In the genomic region with DNA sequence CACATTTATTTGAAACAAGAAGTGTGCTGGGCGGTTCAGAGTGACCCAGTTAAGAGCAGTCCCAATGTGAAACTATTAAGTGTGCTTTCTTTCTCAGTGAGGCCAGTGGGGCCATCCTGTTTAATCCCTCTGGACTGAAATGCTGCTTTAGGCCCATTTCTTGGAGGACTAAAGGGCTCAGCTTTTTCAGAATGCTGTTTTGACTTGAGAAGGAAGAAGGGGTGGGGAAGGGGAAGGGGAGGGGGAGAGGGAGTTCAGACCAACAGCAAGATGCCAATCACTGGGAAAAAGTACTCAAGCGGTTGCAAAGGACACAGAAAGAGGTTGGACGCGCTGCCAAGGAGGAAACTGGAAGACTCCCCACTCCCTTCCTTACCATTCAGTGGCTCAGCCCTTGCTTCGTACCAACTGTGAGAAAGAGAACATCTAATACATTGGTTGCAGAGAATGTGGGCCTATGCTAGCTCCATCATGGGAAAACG, we compare ENCODE assay signal across 26 mouse cellular contexts.
DNase-seq lines count a peak whose midpoint lies in the region; ATAC-seq and TF ChIP-seq lines count a peak whose summit lies in the region.
"Had no signal": no experiment of that assay in that cellular context is flagged by ENCODE, and none has a peak within 500 bp of the region (broad histone marks: within the 10 kb centered on the region; RNA-seq: fewer than 3 reads in every experiment).

No protein-coding gene starts in this region.

- TF ChIP-seq POLR2A in heart, adult 2 months (IDR thresholded peaks at IDR 0.05; ENCODE audit: insufficient read depth, low read depth, low read length): no peak

- intact Hi-C loops in heart, adult 2 months (cut with DNase I): no loop called here

- no peak overlapping the region for H3K9ac ChIP-seq in heart, adult 2 months (ENCODE audit: low read depth, low read length)
- H3K9ac ChIP-seq in heart, embryonic 11.5 days (ENCODE audit: low read depth, low read length): no peak overlapping the region
- H3K9ac ChIP-seq: embryonic facial prominence, embryonic 13.5 days; forebrain, embryonic 13.5 days; heart, embryonic 12.5 days; hindbrain, embryonic 12.5 days; limb, embryonic 15.5 days; liver, embryonic 14.5 days; lung, embryonic 14.5 days had no signal

- 63% methylated on average over 6 of the region's 6 CpGs for WGBS in heart, adult 2 months
- 68% methylated on average over 6 of the region's 6 CpGs for WGBS in heart, embryonic 11.5 days (ENCODE audit: insufficient replicate concordance)

- H3K4me3 ChIP-seq in heart, adult 2 months: no peak overlapping the region
- H3K4me3 ChIP-seq in heart, embryonic 11.5 days (ENCODE audit: low read depth, low read length): no peak overlapping the region
- H3K4me3 ChIP-seq: embryonic facial prominence, embryonic 13.5 days; erythroblast, embryonic 14.5 days; forebrain, embryonic 13.5 days; heart, embryonic 12.5 days; hindbrain, embryonic 12.5 days; limb, embryonic 15.5 days; megakaryocyte, embryonic 14.5 days had no signal

- DNase-seq in embryo, embryonic 10.5 days (ENCODE audit: low spot score): peak; percentile 7
- DNase-seq in embryo, embryonic 11 days: no peak
- DNase-seq in heart, adult 2 months: no peak
- peak; percentile 13 for DNase-seq in right cerebral cortex, adult 18-20 months
- no peak for DNase-seq in right cerebral cortex, postnatal 14 days
- DNase-seq in layer of hippocampus, postnatal 10 days (ENCODE audit: low spot score in 2 of 2): no peak
- DNase-seq: adrenal gland, postnatal 14 days; cerebellum, adult 11 months; cerebellum, adult 9-11 months; gastrocnemius, postnatal 25 days; heart, postnatal 10 days; kidney, postnatal 25 days; left cerebral cortex, postnatal 4 days; lung, embryonic 14.5 days; right cerebral cortex, postnatal 25 days; thymus, postnatal 25 days had no signal

- H3K36me3 ChIP-seq in heart, adult 2 months (ENCODE audit: control insufficient read depth, insufficient read depth, low read length): no peaks in the 10 kb centered on the region
- no peaks in the 10 kb centered on the region for H3K36me3 ChIP-seq in heart, embryonic 11.5 days (ENCODE audit: control insufficient read depth, insufficient read depth, low read length)
- H3K36me3 ChIP-seq: embryonic facial prominence, embryonic 13.5 days; heart, embryonic 12.5 days; hindbrain, embryonic 12.5 days; limb, embryonic 15.5 days had no signal

- no peaks in the 10 kb centered on the region for H3K79me2 ChIP-seq in heart, adult 2 months (replicated peaks; ENCODE audit: control insufficient read depth, insufficient read depth, low read length)

- peak overlapping the region; percentile 15; the same call in 1 of the 2 replicates for H3K27ac ChIP-seq in heart, adult 2 months
- H3K27ac ChIP-seq in heart, embryonic 11.5 days (ENCODE audit: low read depth, low read length): no peak overlapping the region
- H3K27ac ChIP-seq: embryonic facial prominence, embryonic 13.5 days; forebrain, embryonic 13.5 days; hindbrain, embryonic 12.5 days; limb, embryonic 15.5 days; liver, embryonic 14.5 days had no signal

- TF ChIP-seq EP300 in heart, adult 2 months (IDR thresholded peaks at IDR 0.05; ENCODE audit: insufficient read depth, low read depth, low read length): no peak

- H3K4me2 ChIP-seq in heart, embryonic 11.5 days: no peak overlapping the region
- H3K4me2 ChIP-seq: embryonic facial prominence, embryonic 13.5 days; forebrain, embryonic 13.5 days; heart, embryonic 12.5 days; hindbrain, embryonic 12.5 days; limb, embryonic 15.5 days; lung, embryonic 14.5 days had no signal

- no peaks in the 10 kb centered on the region for H3K9me3 ChIP-seq in heart, embryonic 11.5 days (replicated peaks; ENCODE audit: control insufficient read depth, low read length)
- H3K9me3 ChIP-seq: embryonic facial prominence, embryonic 13.5 days; forebrain, embryonic 13.5 days; heart, embryonic 12.5 days; hindbrain, embryonic 12.5 days; limb, embryonic 15.5 days; megakaryocyte, embryonic 14.5 days had no signal

- H3K27me3 ChIP-seq in heart, adult 2 months (ENCODE audit: control insufficient read depth, insufficient read depth, low read length): no peaks in the 10 kb centered on the region
- H3K27me3 ChIP-seq in heart, embryonic 11.5 days (ENCODE audit: control insufficient read depth, insufficient read depth, low read length): no peaks in the 10 kb centered on the region
- H3K27me3 ChIP-seq: embryonic facial prominence, embryonic 13.5 days; forebrain, embryonic 13.5 days; heart, embryonic 12.5 days; hindbrain, embryonic 12.5 days; limb, embryonic 15.5 days; megakaryocyte, embryonic 14.5 days had no signal

- no peak for ATAC-seq in heart, embryonic 11.5 days (replicated peaks; ENCODE audit: insufficient number of reproducible peaks, low FRiP score, low TSS enrichment)
- ATAC-seq: forebrain, embryonic 13.5 days; intestine, postnatal 0 days had no signal

- H3K4me1 ChIP-seq in heart, adult 2 months (ENCODE audit: control insufficient read depth, insufficient read depth, low read length): peaks cover 2% of the 10 kb centered on the region
- H3K4me1 ChIP-seq in heart, embryonic 11.5 days (ENCODE audit: control insufficient read depth, insufficient read depth, low read length): no peaks in the 10 kb centered on the region; the same call in 1 of the 2 replicates
- H3K4me1 ChIP-seq: hindbrain, embryonic 12.5 days; limb, embryonic 15.5 days had no signal

- no peak for TF ChIP-seq CTCF in heart, adult 2 months (IDR thresholded peaks at IDR 0.05)

Comparison
In these comparisons a context has a peak if more than half of its experiments do, and no peak if none do; other contexts are left out.
1. DNase-seq: peak in embryo, embryonic 10.5 days (single experiment) and right cerebral cortex, adult 18-20 months (single experiment); none in embryo, embryonic 11 days (single experiment), heart, adult 2 months (0 of 2), right cerebral cortex, postnatal 14 days (single experiment) and layer of hippocampus, postnatal 10 days (0 of 2).